Mouse (Mus musculus) adrenal gland, adult 2 months (tissue): Measurements from ENCODE around the gene Tex45. TPM values are rescaled to one million over a fixed set of nuclear protein-coding genes. Genes with fewer than 3 reads are reported as not detected.
A peak's percentile ranks its signal among the peaks of the same experiment; 100 is the strongest.

Experiments
- DNase-seq: peaks from one replicate; pipeline ENCODE4 v3.0.0; 2021
- long read RNA-seq: library from polyadenylated mRNA; stranded (forward); transcript quantifications from one replicate; pipeline ENCODE4 v2.0.0, GENCODE M21; 2021
- polyA plus RNA-seq: library from polyadenylated mRNA; depleted of rRNA; stranded (reverse); fragments of >200 nt; gene quantifications from 2 replicates; pipeline ENCODE4 v1.2.3, GENCODE M21; 2012; rRNA removed
- total RNA-seq, 2 experiments: library from RNA; stranded (reverse); gene quantifications; 2 replicates each; pipeline ENCODE4 v1.2.3; 2021

Gene Tex45
- under 1 TPM in 1 of 2 experiments, not detected in 1; 0.17 TPM for total RNA-seq
- 0.16 and 0.17 TPM in 2 replicates for polyA plus RNA-seq
- long read RNA-seq = 0 reads

GRCm38 (mm10) chr8:3470562-3470961 lies at the start of gene Tex45:
TSS of gene Tex45 (plus strand) at chr8:3470862.
- DNase-seq = no peak

- DNase-seq = no peak
These were observed 49.2 kb upstream of the Tex45 start for GRCm38 (mm10) chr8:3421507-3421906.

- DNase-seq = no peak
These were observed 45.4 kb upstream of the Tex45 start for GRCm38 (mm10) chr8:3425217-3425616.

GRCm38 (mm10) chr8:3426211-3426610 lies 44.5 kb upstream of the Tex45 start:
- no peak for DNase-seq

GRCm38 (mm10) chr8:3428426-3428825 lies 42.2 kb upstream of the Tex45 start:
- DNase-seq = no peak

- peak; percentile 86 for DNase-seq
These were observed 40.7 kb upstream of the Tex45 start for GRCm38 (mm10) chr8:3429966-3430365.

GRCm38 (mm10) chr8:3431113-3431512 lies 39.5 kb upstream of the Tex45 start:
- DNase-seq = no peak

GRCm38 (mm10) chr8:3436492-3436891 lies 34.2 kb upstream of the Tex45 start:
- no peak for DNase-seq

GRCm38 (mm10) chr8:3439510-3439909 lies 31.2 kb upstream of the Tex45 start:
- DNase-seq = no peak

- DNase-seq = no peak
These were observed 21.4 kb upstream of the Tex45 start for GRCm38 (mm10) chr8:3449226-3449625.

- DNase-seq = peak; percentile 56
These were observed 20.0 kb upstream of the Tex45 start for GRCm38 (mm10) chr8:3450670-3451069.

GRCm38 (mm10) chr8:3451992-3452391 lies 18.7 kb upstream of the Tex45 start:
- DNase-seq = no peak

- no peak for DNase-seq
These were observed 7.4 kb upstream of the Tex45 start for GRCm38 (mm10) chr8:3463248-3463647.

GRCm38 (mm10) chr8:3464309-3464708 lies 6.4 kb upstream of the Tex45 start:
- no peak for DNase-seq

GRCm38 (mm10) chr8:3467006-3467885 lies 3.4 kb upstream of the Tex45 start, which contains the start of gene Pex11g:
TSS of gene Pex11g (minus strand) at chr8:3467680.
- peak; percentile 99 for DNase-seq

GRCm38 (mm10) chr8:3467886-3468545 lies 2.6 kb upstream of the Tex45 start:
- DNase-seq = no peak

- DNase-seq = no peak
These were observed 1.8 kb upstream of the Tex45 start for GRCm38 (mm10) chr8:3468838-3469237.

- no peak for DNase-seq
These were observed 5.2 kb downstream of the Tex45 start for GRCm38 (mm10) chr8:3475715-3476429.

- no peak for DNase-seq
These were observed 9.6 kb downstream of the Tex45 start for GRCm38 (mm10) chr8:3480221-3480785.

GRCm38 (mm10) chr8:3481605-3482004 lies 10.9 kb downstream of the Tex45 start:
- DNase-seq = no peak

- DNase-seq = no peak
These were observed 11.6 kb downstream of the Tex45 start for GRCm38 (mm10) chr8:3482240-3482740.

- no peak for DNase-seq
These were observed 12.9 kb downstream of the Tex45 start for GRCm38 (mm10) chr8:3483546-3483945.
